Mouse (Mus musculus): ENCODE measurements around the gene Cep70.

Gene Cep70

GRCm38 (mm10) chr9:99319343-99319951, 76.3 kb downstream of the Cep70 start:
- no peak for DNase-seq (ENCODE audit: low read depth, low spot score)

GRCm38 (mm10) chr9:99320006-99320405, 76.8 kb downstream of the Cep70 start:
- no peak for DNase-seq (ENCODE audit: low read depth, low spot score)

DNA sequence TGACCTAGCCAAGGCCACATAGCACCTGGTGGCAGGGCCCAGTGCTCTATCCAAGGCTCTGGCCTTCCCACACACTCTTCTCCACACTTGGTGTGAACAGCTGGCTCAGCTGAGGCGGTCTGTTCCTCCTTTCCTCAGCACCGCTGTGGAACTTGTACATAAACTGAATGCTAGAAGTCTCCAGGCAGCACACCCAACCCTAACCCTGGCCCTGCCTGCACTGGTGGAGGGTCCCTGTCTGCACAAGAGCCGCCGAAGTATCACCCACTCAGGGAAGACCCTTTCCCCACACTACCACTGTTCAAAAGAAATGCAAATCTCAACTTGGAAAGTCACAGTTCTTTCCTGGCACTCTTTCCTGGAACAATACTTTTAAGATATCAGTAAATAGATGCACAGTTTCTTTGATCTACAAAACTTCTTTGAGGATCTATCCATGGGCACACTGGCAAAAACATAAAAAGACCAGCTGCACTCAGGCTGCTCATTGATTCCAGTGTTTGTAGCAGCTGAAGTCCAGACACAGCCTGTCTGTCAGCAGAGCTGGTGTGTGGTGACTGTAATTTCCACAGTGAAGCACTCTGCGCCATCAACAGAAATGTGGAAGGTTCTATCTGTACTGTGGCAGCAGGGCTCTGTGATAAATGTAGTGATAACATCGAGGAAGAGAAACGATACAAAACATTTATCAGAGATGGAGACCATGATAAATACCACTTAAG, 82.2 kb downstream of the Cep70 start:
- no peak for DNase-seq (ENCODE audit: low read depth, low spot score)

DNA sequence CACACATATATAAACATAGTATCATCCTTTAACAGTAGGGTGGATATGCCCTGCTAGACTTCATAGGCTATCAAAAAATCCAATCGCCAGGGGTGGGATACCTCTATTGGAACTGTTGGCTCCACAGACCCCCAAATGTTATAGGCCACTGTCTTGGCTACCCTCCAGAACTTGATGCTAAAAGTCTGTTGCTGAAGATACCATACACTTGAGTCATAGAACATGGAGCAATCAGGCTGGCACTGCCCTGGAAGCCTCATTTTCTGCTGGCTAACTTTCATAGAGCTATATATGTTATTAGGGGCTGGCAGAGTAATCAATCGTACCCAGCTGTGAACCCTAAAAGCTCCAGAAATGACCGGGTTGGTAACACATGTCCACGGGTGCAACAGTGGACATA, 82.8 kb downstream of the Cep70 start:
- no peak for DNase-seq (ENCODE audit: low read depth, low spot score)

- DNase-seq (ENCODE audit: low read depth, low spot score) = no peak
Measured at GRCm38 (mm10) chr9:99326881-99327280, 83.7 kb downstream of the Cep70 start.

DNA sequence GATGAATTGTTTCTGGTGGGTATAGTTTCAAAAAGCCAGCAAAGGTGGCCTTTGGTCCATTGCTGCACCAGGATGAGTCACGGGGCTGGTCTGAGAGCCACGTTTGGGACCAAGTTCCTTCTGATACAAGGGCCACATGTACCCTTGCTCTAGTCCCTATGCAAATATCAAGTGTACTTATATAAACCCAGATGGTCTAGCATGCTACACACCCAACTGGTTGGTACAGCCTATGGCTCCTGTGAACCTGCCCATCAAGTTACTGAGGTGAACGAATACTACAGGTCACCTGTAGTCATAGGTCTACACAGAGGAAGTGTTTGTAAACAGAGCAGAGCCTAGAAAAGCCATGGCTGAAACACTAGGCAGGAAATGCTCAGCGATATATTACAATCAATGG, 93.4 kb downstream of the Cep70 start:
- no peak for DNase-seq (ENCODE audit: low read depth, low spot score)

DNA sequence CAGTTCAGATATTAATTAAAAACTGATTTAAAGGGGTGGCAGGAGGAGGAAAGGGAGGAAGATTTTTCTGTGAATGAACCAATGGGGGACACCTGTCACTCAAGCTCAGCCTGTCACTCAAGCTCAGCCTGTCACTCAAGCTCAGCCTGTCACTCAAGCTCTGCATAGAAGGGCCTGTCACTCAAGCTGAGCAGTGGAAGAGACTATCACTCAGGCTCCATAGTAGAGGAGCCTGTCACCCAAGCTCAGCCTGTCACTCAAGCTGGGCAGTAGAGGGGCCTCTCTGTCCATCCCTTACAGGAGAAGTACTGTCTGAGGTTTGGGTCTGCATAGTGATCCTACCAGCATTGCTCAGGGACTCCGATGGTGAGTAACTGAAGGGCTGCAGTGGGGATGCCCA, 95.1 kb downstream of the Cep70 start:
- no peak for DNase-seq (ENCODE audit: low read depth, low spot score)

- DNase-seq (ENCODE audit: low read depth, low spot score) = no peak
Measured at GRCm38 (mm10) chr9:99339182-99339581, 96.0 kb downstream of the Cep70 start.

DNA sequence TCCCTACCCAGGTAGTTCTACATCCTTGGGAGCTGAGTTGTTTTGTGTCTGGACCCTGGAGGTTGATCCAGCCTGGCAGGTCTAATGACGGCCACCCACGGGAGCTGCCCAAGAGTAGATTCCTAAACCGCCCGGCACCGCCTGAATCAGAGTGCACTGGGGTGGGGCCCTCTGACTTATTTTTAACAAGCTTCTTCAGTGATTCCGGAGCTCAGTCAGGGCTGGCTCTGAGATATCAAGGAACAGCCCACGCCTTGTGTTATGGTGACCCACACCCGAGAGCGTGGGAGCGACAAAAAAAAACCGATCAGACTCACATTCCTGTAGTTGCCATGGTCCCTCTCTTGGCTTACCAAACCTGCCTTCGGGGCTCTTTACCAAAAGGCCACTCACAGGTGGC, 97.0 kb downstream of the Cep70 start:
- no peak for DNase-seq (ENCODE audit: low read depth, low spot score)

- DNase-seq (ENCODE audit: low read depth, low spot score) = no peak
Measured at GRCm38 (mm10) chr9:99341600-99341999, 98.4 kb downstream of the Cep70 start.

- DNase-seq (ENCODE audit: low read depth, low spot score) = no peak
Measured at GRCm38 (mm10) chr9:99345351-99345792, 102.2 kb downstream of the Cep70 start.
